Mouse (Mus musculus) embryonic facial prominence, embryonic 13.5 days (tissue): ENCODE measurements around the gene Dpm1. TPM values are rescaled to one million over a fixed set of nuclear protein-coding genes. Genes with fewer than 3 reads are reported as not detected.

Source experiments
- ATAC-seq: fragments of 200-750 bp; cut with Nextera tagmentation; 2 replicates; pipeline ENCODE4 v1.8.0; 2017; ENCODE audit warnings: low read depth; ENCODE audit not compliant: insufficient number of reproducible peaks, insufficient read depth, low FRiP score, low TSS enrichment
- H3K27ac ChIP-seq: fragments of 300-500 bp; sonication (generic); 2 replicates; pipeline ENCODE4 v1.5.1; 2015; ENCODE audit warnings: moderate library complexity, mild to moderate bottlenecking, inconsistent platforms
- H3K27me3 ChIP-seq: fragments of 300-500 bp; sonication (generic); 2 replicates; pipeline ENCODE4 v1.6.1; 2015; ENCODE audit warnings: mild to moderate bottlenecking, inconsistent platforms
- H3K36me3 ChIP-seq: fragments of 300-500 bp; sonication (generic); 2 replicates; pipeline ENCODE4 v1.6.1; 2015; ENCODE audit warnings: mild to moderate bottlenecking, inconsistent platforms
- H3K4me1 ChIP-seq: fragments of 300-500 bp; sonication (generic); 2 replicates; pipeline ENCODE4 v1.6.1; 2015; ENCODE audit warnings: inconsistent platforms
- H3K4me2 ChIP-seq: fragments of 300-500 bp; sonication (generic); 2 replicates; pipeline ENCODE4 v1.6.1; 2015; ENCODE audit warnings: moderate library complexity, mild to moderate bottlenecking, inconsistent platforms
- H3K4me3 ChIP-seq: fragments of 300-500 bp; sonication (generic); 2 replicates; pipeline ENCODE4 v1.5.1; 2015; ENCODE audit warnings: mild to moderate bottlenecking, inconsistent platforms
- H3K9ac ChIP-seq: fragments of 300-500 bp; sonication (generic); 2 replicates; pipeline ENCODE4 v1.6.1; 2015; ENCODE audit warnings: mild to moderate bottlenecking, inconsistent platforms
- H3K9me3 ChIP-seq: fragments of 300-500 bp; sonication (generic); 2 replicates; pipeline ENCODE4 v1.6.1; 2016; ENCODE audit warnings: inconsistent platforms
- WGBS: fragments of 180-500 bp; shearing (Covaris S2); methylation state at CpG from one replicate; pipeline ENCODE4 v1.1.7; 2015; ENCODE audit warnings: mixed read lengths; 5-methylcytosine and 5-hydroxymethylcytosine counted together
- polyA plus RNA-seq: library from polyadenylated mRNA; unstranded; fragments of >200 nt; fragmentation: Nextera tagmentation; extraction: Ambion mirVana; gene quantifications from 2 replicates; pipeline ENCODE4 v1.2.1, GENCODE M21; 2015

Gene Dpm1
- polyA plus RNA-seq, 1 experiment from 2014 or later = 99.5 TPM

GRCm38 (mm10) chr2:168250270-168250669, 19.9 kb upstream of the Dpm1 start:
- H3K9ac ChIP-seq = no peak overlapping the region
- H3K27me3 ChIP-seq = no peaks in the 10 kb centered on the region; the same call in 1 of the 2 replicates
- WGBS = 13% methylated on average over 8 of the region's 8 CpGs
- no peak overlapping the region for H3K27ac ChIP-seq
- H3K4me1 ChIP-seq = peaks cover 3% of the 10 kb centered on the region; the same call in 1 of the 2 replicates
- no peaks in the 10 kb centered on the region for H3K9me3 ChIP-seq
- H3K36me3 ChIP-seq = no peaks in the 10 kb centered on the region
- H3K4me3 ChIP-seq = no peak overlapping the region
- no peak for ATAC-seq
- H3K4me2 ChIP-seq = no peak overlapping the region

- Histone ChIP-seq H3K36me3 (no peaks in the 10 kb centered on the region), H3K4me2 (no peak overlapping the region), H3K4me3 (no peak overlapping the region), H3K27ac (no peak overlapping the region), H3K27me3 (no peaks in the 10 kb centered on the region; the same call in 1 of the 2 replicates), H3K9ac (no peak overlapping the region), H3K4me1 (no peaks in the 10 kb centered on the region; the same call in 1 of the 2 replicates), H3K9me3 (no peaks in the 10 kb centered on the region)
- 10% methylated on average over 2 of the region's 2 CpGs for WGBS
- no peak for ATAC-seq
Observed at GRCm38 (mm10) chr2:168248856-168249245, 18.5 kb upstream of the Dpm1 start.

GRCm38 (mm10) chr2:168248167-168248855, 17.9 kb upstream of the Dpm1 start:
- ATAC-seq = no peak
- H3K4me1 ChIP-seq = no peaks in the 10 kb centered on the region; the same call in 1 of the 2 replicates
- no peak overlapping the region for H3K9ac ChIP-seq
- 70% methylated on average over 8 of the region's 8 CpGs for WGBS
- no peaks in the 10 kb centered on the region for H3K9me3 ChIP-seq
- no peaks in the 10 kb centered on the region; the same call in 1 of the 2 replicates for H3K27me3 ChIP-seq
- no peak overlapping the region for H3K4me2 ChIP-seq
- H3K36me3 ChIP-seq = no peaks in the 10 kb centered on the region
- no peak overlapping the region for H3K4me3 ChIP-seq
- no peak overlapping the region for H3K27ac ChIP-seq

GRCm38 (mm10) chr2:168245571-168245970, 15.2 kb upstream of the Dpm1 start:
- Histone ChIP-seq H3K9me3 (no peaks in the 10 kb centered on the region), H3K4me1 (no peaks in the 10 kb centered on the region; the same call in 1 of the 2 replicates), H3K9ac (no peak overlapping the region), H3K27me3 (no peaks in the 10 kb centered on the region; the same call in 1 of the 2 replicates), H3K4me2 (no peak overlapping the region), H3K4me3 (no peak overlapping the region), H3K27ac (no peak overlapping the region), H3K36me3 (no peaks in the 10 kb centered on the region)
- ATAC-seq = no peak
- WGBS = 33% methylated on average over 8 of the region's 8 CpGs

- no peak for ATAC-seq
- Histone ChIP-seq H3K4me3 (no peak overlapping the region), H3K36me3 (no peaks in the 10 kb centered on the region), H3K9me3 (no peaks in the 10 kb centered on the region), H3K9ac (no peak overlapping the region), H3K27ac (no peak overlapping the region), H3K27me3 (no peaks in the 10 kb centered on the region; the same call in 1 of the 2 replicates), H3K4me1 (no peaks in the 10 kb centered on the region; the same call in 1 of the 2 replicates), H3K4me2 (no peak overlapping the region)
- 65% methylated on average over 4 of the region's 4 CpGs for WGBS
Observed at GRCm38 (mm10) chr2:168243278-168243677, 12.9 kb upstream of the Dpm1 start.

- Histone ChIP-seq H3K9me3 (no peaks in the 10 kb centered on the region), H3K9ac (no peak overlapping the region), H3K4me3 (no peak overlapping the region), H3K36me3 (no peaks in the 10 kb centered on the region), H3K27ac (no peak overlapping the region), H3K4me2 (no peak overlapping the region), H3K27me3 (no peaks in the 10 kb centered on the region; the same call in 1 of the 2 replicates), H3K4me1 (no peaks in the 10 kb centered on the region; the same call in 1 of the 2 replicates)
- peak; percentile 23; the same call in 1 of the 2 replicates for ATAC-seq
Observed at GRCm38 (mm10) chr2:168242841-168243240, 12.4 kb upstream of the Dpm1 start.

GRCm38 (mm10) chr2:168238335-168238734, 7.9 kb upstream of the Dpm1 start:
- Histone ChIP-seq H3K4me2 (no peak overlapping the region), H3K9ac (no peak overlapping the region), H3K4me1 (no peaks in the 10 kb centered on the region), H3K4me3 (no peak overlapping the region), H3K36me3 (peaks cover 13% of the 10 kb centered on the region), H3K9me3 (no peaks in the 10 kb centered on the region), H3K27ac (no peak overlapping the region), H3K27me3 (no peaks in the 10 kb centered on the region)
- ATAC-seq = no peak
- 87% methylated on average over 4 of the region's 4 CpGs for WGBS

- Histone ChIP-seq H3K4me3 (no peak overlapping the region), H3K4me1 (peaks cover 27% of the 10 kb centered on the region), H3K9ac (no peak overlapping the region), H3K27me3 (no peaks in the 10 kb centered on the region), H3K36me3 (peaks cover 15% of the 10 kb centered on the region), H3K4me2 (no peak overlapping the region), H3K27ac (no peak overlapping the region), H3K9me3 (no peaks in the 10 kb centered on the region)
- 93% methylated on average over 5 of the region's 5 CpGs for WGBS
- ATAC-seq = no peak
Observed at GRCm38 (mm10) chr2:168233286-168233685, 2.9 kb upstream of the Dpm1 start.

GRCm38 (mm10) chr2:168231471-168231829, 1.1 kb upstream of the Dpm1 start:
- H3K27ac ChIP-seq = no peak overlapping the region
- peak overlapping the region; percentile 100 for H3K4me3 ChIP-seq
- H3K27me3 ChIP-seq = no peaks in the 10 kb centered on the region
- no peaks in the 10 kb centered on the region for H3K9me3 ChIP-seq
- peaks cover 19% of the 10 kb centered on the region for H3K36me3 ChIP-seq
- WGBS = 63% methylated on average over 33 of the region's 33 CpGs
- peaks cover 32% of the 10 kb centered on the region for H3K4me1 ChIP-seq
- peak overlapping the region; percentile 100 for H3K4me2 ChIP-seq
- H3K9ac ChIP-seq = peak overlapping the region; percentile 96
- no peak for ATAC-seq

- H3K27ac ChIP-seq = peak overlapping the region; percentile 88
- 4% methylated on average over 91 of the region's 105 CpGs for WGBS
- H3K36me3 ChIP-seq = peaks cover 24% of the 10 kb centered on the region
- H3K9me3 ChIP-seq = no peaks in the 10 kb centered on the region
- H3K4me2 ChIP-seq = peak overlapping the region; percentile 100
- peak overlapping the region; percentile 100 for H3K4me3 ChIP-seq
- peak overlapping the region; percentile 96 for H3K9ac ChIP-seq
- peaks cover 32% of the 10 kb centered on the region for H3K4me1 ChIP-seq
- no peaks in the 10 kb centered on the region for H3K27me3 ChIP-seq
- ATAC-seq = peak; percentile 5; the same call in 1 of the 2 replicates
Observed at GRCm38 (mm10) chr2:168230773-168231470, 531 bp upstream of the Dpm1 start.

GRCm38 (mm10) chr2:168229116-168230025, 1.0 kb downstream of the Dpm1 start:
- Histone ChIP-seq H3K9ac (peak overlapping the region; percentile 96), H3K4me1 (peaks cover 32% of the 10 kb centered on the region), H3K9me3 (no peaks in the 10 kb centered on the region), H3K4me3 (peak overlapping the region; percentile 100), H3K36me3 (peaks cover 37% of the 10 kb centered on the region), H3K27ac (peak overlapping the region; percentile 88; the same call in 1 of the 2 replicates), H3K27me3 (no peaks in the 10 kb centered on the region), H3K4me2 (peak overlapping the region; percentile 100)
- 20% methylated on average over 41 of the region's 41 CpGs for WGBS
- ATAC-seq = no peak
